Mouse (Mus musculus) frontal cortex, postnatal 25 days (tissue): ENCODE results near the gene Kctd15.

ENCODE experiments used
- DNase-seq, 2 experiments: peaks; one replicate each; pipeline ENCODE4 v3.0.0; 2022; ENCODE audit warnings: low spot score in 2 of 2

Kctd15 gene

DNA sequence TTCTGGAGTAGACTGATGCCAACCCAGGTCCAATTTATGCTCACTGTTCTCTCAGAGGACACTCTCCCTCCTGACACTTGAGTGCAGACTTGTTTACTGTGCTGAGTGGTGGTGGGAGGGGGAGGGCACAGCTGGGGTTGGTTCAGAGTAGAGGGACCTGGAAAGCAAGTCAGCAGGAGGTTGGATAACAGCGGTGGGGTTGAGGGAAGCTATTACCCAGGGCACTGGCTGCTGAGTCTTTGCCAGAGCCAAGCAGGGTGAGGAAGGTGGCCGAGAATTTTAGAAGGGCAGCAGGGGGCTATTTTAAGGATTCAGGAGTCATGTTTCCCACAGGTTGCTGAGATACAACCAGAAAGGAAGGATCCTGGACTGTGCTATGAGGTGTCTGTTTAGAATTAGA lies 36.1 kb downstream of the Kctd15 start:
- no peak for DNase-seq

DNA sequence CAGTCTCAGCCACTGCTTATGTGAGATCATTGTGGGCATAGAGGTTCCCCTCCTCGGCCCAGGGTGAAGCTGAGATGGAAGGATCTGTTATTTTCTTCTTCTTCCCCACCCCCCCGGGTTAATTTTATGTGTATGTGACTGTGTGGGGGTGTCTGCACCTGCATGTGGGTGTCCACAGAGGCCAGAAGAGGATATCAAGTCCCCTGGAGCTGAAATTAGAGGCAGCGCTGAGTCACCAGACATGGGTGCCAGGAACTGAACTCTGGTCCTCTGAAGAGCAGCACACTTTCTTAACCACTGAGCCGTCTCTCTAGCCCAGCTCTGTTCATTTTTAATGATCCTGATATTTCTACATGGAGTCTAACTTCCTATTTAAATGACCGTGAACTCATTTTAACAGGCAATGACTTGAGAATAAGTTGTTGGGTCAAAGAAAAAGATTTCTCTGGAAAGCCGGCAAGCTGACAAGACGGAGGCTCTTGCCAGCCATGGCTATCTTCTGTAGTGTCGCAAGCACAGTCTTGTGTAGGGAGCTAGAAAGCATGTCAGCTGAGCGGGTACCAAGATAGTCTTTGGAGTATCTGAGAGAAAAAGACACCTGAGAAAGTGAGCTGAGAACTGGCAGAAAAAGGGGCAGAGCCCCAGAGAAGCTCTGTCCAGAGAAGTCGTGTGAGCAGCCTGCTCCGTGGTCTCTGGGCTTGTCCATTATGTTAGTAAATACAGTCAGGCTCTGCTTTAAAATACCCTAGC lies 38.2 kb downstream of the Kctd15 start:
- DNase-seq = no peak

DNA sequence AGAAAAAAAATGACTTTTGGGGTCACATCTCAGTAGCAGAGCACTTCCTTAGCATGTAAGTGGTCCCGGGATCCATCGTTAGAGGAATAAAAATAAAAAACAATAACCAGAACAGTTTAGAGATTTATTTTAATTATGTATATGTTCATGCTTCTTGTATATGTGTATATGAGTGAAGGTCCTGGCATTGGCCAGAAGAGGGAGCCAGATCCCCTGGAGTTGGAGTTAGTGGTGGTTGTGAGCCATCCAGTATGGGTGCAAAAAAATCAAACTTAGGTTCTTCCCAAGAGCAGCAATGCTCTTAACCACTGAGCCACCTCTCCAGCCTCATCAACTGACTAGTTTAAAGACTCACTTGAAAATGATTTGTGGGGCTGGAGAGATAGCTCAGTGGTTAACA lies 40.3 kb downstream of the Kctd15 start:
- DNase-seq = no peak

DNA sequence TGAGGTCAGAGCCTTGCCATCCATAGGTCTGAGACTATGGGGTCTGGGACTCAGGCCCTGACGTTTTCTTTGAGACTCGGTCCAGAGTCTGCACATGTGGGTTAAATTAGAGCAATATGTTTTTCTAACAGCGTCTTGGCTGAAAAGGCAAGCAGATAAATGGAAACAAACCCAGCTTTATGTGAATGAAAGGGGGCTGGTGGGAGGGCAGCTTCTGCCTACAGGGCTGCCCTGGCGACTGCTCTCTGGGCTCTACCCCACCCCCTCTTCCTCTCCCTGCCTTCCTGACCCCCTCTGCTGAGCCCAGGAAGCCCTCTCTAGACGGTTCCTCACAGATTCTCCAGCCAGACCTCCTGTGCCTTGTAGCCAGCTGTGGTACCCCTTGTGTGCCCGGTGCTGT lies 46.1 kb downstream of the Kctd15 start:
- no peak for DNase-seq

DNA sequence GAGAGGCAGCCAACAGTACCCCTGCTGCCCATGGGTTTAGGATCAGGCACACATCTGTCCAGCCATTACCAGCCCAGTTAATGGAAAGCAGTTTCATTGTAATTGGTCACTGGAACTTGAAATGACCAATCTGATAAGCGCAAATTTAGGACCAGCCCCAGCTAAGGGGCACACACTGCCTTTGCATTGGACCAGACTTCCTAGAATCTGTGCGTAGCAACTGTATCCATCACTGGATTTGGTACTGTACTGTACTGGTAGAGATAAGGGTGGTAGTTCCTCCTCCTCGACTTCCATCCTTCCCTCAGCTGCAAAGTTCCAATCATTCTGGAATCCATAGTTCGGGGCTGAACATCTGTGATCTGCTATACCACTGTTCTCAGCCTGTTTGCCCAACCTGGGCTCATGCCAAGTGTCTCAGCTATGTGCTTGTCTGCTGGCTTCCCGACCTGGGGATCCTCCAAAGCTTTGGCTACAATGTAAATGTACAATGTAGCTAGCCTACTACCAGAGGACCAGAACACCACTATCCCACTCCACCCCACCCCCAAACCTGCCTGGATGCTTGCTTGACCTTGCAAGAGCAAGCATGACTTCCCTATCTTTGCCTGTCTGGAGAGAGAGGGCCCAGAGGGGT lies 49.1 kb downstream of the Kctd15 start:
- no peak for DNase-seq

DNA sequence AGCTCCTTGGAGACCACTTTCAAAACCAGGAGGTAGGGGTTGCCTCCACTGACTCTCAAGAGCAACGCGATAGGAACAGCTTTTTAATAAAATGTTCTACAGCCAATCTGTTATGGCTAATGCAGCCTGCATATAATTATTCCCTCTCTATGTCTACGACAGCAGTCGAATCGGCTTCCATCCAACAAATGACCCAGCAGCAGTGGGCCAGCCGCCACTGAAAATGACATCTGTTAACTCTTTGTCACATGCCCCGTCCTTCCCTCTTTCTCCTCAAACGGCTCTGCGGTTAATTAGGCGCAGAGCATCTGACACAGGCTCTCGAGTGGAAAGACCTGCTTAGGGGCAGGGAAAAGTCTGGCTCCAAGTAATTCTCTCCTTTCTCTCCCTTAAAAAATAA lies 49.8 kb downstream of the Kctd15 start:
- DNase-seq = no peak

DNA sequence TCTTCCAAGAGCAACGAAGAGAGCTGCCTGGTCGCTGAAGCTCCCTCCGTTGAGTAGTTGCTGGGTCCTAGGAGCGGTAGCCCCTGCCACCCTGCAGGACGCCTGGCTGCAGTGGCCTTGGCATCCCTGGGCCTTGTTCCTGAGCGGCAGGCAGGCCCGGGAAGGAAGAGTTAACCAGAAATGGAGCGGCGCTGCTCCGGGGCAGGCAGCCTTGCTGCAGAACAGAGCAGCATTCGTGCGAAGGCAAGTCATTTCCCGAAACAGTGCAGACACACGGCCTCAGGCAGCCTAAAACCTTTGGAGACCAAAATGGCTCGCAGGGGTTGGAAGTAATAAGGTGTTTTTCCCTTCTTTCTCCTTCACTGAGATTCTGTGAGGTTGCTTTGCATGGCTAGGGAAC lies 50.5 kb downstream of the Kctd15 start:
- DNase-seq = no peak

DNA sequence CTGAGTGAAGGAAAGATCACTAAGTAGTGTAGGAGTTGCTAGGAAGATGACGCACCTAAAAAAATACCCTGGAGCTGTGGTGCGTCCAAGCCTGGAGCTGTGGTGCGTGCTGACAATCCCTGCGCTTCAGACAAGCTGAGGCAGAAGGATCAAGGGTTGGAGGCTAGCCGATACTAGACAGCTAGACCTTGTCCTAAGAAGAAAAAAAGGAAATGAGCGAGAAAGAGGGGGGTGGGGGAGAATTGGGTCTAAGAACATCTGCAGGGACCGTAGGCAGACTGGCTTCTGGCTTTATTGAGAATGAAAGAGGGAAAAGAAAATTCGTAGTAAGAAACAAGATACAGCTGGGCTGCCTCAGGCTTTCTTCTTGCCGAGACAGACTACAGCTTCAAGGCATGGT lies 58.0 kb downstream of the Kctd15 start:
- DNase-seq = no peak

DNA sequence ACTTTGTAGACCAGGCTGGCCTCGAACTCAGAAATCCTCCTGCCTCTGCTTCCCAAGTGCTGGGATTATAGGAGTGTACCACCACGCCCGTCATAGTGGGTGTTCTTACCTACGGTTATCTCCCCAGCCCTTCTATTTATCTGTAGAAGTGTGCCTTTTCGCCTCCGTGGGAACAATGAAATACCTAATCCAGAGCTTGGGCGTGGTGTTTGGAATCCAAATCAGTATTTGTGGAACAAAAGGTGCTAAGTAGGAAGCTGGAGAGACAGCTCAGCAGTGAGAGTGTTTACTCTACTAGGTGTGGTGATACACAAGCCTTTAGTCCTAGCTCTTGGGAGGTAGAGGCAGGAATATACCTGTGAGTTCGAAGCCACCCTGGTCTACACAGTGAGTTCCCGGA lies 58.5 kb downstream of the Kctd15 start:
- no peak for DNase-seq

DNA sequence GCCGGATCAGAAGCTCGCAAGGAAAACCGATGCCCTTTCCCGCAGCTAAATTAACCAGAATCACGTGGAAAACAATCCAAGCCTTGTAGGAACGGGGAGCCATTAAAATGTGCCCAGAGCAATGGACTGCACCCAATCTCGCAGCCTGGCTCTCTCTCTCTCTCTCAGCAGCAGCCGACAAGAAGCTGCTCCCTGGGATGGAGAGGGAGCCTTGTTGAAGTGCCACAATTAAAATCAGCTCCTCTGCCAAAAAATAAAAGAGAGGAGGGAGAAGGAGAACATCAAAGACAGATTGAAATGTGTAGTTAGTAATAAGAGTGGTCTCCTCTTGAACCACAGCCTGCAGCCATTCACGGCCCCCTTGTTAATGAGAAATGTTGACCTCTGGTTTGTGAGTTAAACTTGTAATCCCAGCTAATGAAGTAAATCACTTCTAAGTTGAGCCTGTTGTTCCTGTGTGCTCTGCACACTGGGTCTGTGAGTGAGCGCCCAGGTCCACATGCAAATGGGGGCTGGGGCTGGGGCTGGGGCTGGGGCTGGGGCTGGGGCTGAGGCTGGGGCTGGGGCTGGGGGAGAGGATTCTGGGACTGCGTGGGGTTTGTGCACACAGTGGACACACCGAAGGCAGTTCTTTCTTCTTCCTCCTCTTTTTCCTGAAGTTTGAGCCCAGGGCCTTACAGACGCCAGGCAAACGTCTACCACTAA lies 59.8 kb downstream of the Kctd15 start:
- no peak for DNase-seq

DNA sequence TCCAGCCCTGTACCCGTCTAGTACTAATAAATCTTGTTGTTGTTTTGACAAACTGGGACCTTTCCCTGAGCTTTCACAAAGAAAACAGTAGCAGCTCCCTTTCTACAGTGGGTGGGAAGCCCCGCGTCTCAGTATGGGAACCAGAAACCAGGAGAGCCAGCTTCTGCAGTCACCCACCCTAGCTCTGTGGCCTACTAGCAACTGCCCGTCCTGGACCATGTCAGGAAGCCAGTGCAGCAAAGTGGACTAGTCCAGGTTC lies 61.3 kb downstream of the Kctd15 start:
- no peak for DNase-seq

DNA sequence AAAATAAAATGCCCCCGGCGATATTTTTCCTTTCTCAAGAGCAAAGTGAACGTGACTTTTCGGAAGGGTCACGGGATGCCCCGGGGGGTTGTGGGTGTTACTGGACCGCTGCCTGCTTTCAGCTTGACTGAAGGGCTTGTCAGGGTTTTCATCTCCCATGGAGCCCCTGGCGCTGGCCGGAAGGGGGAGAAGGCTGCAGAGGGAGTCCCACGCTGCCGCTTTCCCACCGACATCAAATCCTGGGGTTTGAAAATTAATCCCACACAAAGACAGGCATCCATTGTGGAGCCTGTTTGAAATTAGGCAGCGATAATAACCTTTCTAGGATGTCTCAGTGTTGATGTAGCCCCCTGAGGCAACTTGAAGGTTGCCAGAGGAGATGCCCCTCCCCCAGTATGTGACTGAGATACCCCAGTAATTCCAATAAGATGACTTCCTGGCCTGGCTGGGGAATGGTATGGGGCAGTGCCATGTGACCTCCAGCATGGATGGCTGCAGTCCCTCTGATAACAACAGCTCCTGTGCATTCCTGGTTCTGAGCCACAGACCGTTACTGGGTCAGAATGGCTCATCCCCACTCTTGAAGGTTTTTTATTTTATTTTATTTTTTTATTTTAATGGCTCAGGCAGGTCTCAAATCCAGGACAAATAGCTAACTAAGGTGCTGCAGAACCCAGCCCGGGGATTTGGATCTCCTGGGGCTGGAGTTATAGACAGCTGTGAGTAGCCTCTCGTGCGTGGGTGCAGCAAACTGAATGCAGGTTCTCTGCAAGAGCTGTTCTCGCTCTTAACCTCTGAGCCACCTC lies 61.8 kb downstream of the Kctd15 start:
- peak in 1 of 2 experiments; percentile 9 for DNase-seq

DNA sequence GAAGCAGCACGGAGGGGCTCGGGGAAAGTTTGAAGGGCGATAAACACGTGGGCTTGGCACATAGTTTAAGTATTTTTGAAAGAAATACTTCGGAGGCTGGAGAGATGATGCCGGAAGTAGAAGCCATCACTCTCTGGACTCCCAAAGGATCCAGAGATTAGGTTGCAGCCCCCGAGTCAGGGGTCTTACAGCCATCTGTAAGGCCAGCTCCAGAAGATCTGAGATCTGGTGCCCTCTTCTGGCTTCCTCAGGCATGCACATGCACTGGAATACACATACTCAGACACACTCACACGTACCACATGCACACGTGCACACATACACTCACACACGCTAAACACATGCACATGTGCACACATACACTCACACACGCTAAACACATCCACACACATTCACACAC lies 65.8 kb downstream of the Kctd15 start:
- no peak for DNase-seq
